Mouse (Mus musculus): ENCODE data around the gene Smyd5.

The Smyd5 gene

GRCm38 (mm10) chr6:85431842-85432431 lies at the start of gene Smyd5:
Smyd5 (plus strand) TSS chr6:85431989.
- peak; percentile 94 for DNase-seq

DNA sequence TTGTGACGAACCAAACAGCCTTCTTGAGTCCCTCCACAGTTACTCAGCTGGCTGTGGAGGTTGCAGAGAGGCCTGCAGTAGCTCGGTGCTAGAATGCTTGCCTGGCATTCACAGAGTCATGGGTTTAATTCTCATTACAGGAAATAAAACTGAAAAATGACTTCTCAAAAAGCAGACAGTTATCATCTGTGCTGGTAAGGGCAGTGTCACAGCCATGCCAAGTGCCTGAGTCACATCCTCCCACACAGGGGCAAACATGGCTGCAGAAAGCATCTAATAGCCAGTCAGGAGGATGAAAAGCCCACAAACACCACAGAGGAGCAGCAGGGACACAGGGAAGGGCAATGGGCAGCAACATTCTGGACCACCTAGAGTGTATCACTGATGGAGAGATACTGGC lies 49.0 kb upstream of the Smyd5 start:
- no peak for DNase-seq

DNA sequence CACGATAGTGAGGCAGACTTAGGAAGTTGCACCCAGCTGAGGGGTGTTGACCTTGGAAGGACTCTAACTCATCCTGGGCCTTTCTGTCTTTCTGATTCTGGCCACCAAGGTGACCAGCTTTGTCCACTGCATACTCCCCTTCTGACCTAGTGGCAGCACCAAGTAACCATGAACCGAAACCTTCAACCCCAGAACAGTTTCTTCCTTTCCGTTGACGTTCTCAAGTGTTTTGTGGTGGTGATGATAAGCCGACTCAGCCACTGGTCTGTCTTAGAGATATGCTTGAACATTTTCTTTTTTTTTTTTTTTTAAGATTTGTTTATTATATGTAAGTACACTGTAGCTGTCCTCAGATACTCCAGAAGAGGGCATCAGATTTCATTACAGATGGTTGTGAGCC lies 43.2 kb upstream of the Smyd5 start:
- no peak for DNase-seq

DNA sequence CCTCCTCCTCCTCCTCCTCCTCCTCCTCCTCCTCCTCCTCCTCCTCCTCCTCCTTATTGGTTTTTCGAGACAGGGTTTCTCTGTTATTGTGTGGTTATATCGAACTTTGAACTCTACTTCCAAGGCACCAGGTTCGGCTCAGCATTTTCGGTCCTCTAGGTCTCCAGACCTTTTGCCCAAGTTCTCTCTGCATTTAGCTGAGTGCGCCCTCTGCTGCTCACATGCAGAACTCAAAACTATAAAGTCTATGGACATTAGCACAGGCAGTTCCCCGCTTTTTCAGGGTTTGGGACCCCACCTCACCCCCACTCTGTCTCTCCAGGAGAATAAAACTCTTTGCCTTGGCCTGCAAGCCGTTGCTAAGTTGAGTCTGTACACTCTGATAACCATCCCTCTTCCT lies 40.0 kb upstream of the Smyd5 start:
- peak; percentile 83 for DNase-seq

- no peak for DNase-seq
Measured at GRCm38 (mm10) chr6:85395360-85395759, 36.4 kb upstream of the Smyd5 start.

DNA sequence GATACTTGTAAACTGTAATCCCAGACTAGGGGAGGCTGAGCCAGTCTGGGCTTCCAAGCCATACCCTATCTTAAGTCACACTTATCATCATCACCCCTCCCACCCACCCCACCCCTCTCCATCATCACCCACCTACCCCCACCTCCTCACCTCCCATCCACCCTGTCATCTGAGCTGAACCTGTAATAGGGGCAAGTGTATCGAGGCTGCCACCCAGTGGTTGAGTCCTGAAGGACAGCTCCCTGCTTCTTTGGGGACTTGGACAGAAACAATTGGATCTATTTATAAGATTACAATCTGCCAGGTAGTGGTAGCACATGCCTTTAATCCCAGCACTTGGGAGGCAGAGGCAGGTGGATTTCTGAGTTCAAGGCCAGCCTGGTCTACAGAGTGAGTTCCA lies 34.6 kb upstream of the Smyd5 start:
- DNase-seq: peak; percentile 66

DNA sequence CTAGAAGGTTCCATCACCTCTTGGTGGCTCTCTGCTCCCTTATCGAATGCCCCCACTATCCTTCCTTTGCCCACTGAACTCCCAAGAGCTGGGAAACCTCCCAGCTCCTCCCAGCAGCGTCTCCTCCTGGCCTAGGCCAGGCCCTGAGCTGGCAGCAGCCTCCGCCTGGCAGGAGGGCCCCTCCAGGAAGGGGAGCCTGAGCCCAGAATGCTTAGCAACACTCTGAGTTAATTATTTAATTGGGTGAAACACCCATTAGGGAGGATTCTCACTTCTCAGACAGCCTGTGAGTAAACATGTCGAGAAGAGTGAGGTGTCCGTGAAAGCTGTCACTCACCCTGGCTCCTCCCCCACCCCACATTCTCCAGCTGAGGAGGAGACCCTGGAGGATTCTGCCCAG lies 32.1 kb upstream of the Smyd5 start:
- DNase-seq: no peak

DNA sequence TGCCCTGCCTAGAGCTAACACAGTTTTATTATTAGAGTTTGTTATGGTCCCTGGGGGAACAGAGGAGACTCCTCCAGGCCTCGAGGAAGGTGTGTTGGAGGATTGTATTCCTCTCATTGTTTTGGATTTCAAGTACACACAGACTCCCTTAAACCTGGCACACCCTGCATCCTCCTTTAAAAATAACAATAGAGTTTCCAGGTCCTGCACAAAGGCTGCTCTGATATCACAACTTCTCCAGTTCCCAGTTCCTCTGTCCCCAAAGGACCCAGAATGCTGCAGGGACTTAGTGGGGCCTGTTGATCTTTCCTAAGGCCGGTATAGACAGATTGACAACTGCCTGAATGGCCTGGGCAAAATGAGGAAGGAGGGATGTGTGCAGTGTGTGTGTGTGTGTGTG lies 29.2 kb upstream of the Smyd5 start:
- no peak for DNase-seq

GRCm38 (mm10) chr6:85403039-85403438 lies 28.8 kb upstream of the Smyd5 start:
- no peak for DNase-seq

- peak; percentile 28 for DNase-seq
Measured at GRCm38 (mm10) chr6:85409003-85409402, 22.8 kb upstream of the Smyd5 start.

DNA sequence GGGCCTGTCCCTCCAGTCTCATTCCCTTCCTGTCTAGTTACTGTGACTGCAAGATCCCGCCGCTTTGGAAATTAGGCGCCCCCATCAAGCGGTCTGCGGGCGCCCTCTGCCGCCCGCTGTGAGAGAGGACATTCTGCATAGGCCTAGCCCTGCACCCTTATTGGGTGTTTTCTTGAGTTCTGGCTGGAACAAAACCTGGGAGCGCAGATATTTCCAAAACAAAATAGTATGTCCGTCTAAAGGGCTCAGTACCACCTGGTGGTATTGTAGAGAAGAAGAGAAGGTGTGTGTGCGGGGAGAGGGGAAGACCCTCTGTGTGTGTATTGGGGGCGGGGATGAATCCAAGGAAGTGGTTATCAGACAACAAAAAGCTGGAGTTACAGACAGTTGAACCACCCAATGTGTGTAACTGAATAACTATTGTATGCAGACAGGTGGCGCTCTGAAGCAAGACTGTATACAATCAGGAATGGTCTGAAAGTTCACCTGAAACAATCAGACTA lies 21.0 kb upstream of the Smyd5 start:
- peak; percentile 63 for DNase-seq

GRCm38 (mm10) chr6:85415829-85416228 lies 16.0 kb upstream of the Smyd5 start:
- DNase-seq: no peak

DNA sequence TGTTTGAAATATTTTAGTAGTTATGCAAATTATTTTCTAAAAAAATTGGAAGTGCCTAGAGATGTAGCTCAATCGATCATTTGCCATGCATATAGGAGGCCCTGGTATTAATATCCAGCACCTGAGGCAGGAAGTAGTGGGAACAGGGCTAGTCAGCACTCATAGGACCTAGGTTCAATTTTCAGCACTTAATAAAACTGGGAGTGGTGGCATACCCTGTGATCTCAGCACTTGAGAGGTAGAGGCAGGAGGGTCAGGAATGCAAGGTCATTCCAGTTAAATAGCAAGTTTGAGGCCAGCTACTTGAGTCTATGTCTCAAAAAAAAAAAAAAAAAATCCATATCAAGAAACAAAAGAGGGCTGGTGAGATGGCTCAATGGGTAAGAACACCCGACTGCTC lies 12.6 kb upstream of the Smyd5 start:
- DNase-seq: no peak

GRCm38 (mm10) chr6:85423836-85424379 lies 7.9 kb upstream of the Smyd5 start, which contains the start of gene Noto:
Noto (plus strand) TSS chr6:85423886.
- no peak for DNase-seq

DNA sequence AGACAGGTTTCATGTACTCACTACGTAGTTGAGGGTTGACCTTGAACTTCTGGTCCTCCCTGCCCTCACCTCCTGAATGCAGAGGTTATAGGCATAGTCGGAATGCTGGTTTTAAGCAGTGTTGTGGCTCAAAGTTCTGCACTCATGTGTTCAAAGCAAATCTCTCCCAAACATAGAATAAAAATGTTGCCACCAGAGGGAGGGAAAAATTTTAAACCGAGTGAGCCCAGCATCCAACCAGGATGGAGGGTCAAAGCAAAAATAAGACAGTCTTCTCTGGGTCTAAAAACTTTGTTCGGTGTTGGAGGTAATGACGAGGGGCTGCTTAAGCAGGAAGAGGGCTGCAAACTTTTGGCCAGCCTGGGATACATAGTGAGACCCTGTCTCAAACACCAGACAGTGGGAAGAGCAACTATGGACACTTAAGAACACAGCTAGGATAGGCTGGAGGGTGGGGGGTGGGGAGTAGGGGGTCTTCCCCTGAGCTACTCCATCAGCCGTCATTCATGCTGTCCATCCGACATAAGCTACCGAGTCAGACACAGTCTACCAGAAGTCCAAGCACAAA lies 431 bp upstream of the Smyd5 start:
- no peak for DNase-seq

DNA sequence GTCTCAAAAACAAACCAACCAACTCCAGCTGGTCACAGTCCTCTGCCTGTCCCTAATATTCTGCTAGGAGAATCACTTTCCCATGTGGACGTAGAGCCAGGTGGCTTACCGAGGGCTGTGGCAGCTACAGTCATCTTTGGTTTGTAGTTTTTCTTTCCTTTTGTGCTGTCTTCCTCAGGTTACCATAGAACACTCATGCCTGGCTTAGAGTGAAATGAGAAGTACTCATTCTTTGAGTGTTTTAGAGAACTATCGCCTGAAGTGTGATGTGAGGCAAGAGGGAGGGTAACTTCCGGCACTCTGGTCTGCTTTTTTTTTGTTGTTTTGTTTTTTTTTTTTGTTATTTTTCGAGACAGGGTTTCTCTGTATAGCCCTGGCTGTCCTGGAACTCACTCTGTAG lies 2.1 kb downstream of the Smyd5 start:
- no peak for DNase-seq

GRCm38 (mm10) chr6:85436204-85436603 lies 4.4 kb downstream of the Smyd5 start:
- DNase-seq: no peak

- no peak for DNase-seq
Measured at GRCm38 (mm10) chr6:85436631-85437030, 4.8 kb downstream of the Smyd5 start.

- no peak for DNase-seq
Measured at GRCm38 (mm10) chr6:85441142-85441541, 9.4 kb downstream of the Smyd5 start.

DNA sequence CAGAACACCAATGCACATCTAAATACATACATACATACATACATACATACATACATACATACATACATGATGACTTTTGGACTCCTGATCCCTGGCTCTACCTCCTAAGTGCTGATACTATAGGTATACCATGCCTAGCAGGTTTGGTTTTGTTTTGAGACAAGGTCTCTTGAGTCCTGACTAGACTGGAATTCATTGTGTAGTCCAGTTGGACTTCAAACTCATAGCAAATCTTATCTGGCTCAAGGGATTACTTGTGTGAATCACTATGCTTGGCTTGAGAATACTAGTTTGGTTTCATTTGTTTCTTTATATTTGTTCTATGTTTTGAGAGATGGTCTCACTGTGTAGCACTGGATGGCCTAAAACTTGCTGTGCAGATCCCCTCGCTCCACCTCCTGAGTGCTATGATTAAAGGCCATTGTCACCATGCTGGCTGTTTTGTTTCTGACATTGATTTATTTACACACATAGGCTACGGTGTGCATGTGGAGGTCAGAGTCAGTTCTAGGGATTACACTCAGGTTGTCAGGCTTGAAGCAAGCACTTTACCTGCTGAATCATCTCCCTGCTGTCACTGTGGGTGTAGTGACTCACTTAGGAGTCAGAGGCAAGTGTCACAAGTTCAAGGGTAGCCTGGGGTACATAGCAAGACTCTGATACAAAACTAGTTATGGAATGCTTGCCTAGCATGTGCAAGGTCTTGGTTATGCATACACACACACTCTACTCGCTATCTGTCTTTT lies 11.9 kb downstream of the Smyd5 start:
- no peak for DNase-seq

DNA sequence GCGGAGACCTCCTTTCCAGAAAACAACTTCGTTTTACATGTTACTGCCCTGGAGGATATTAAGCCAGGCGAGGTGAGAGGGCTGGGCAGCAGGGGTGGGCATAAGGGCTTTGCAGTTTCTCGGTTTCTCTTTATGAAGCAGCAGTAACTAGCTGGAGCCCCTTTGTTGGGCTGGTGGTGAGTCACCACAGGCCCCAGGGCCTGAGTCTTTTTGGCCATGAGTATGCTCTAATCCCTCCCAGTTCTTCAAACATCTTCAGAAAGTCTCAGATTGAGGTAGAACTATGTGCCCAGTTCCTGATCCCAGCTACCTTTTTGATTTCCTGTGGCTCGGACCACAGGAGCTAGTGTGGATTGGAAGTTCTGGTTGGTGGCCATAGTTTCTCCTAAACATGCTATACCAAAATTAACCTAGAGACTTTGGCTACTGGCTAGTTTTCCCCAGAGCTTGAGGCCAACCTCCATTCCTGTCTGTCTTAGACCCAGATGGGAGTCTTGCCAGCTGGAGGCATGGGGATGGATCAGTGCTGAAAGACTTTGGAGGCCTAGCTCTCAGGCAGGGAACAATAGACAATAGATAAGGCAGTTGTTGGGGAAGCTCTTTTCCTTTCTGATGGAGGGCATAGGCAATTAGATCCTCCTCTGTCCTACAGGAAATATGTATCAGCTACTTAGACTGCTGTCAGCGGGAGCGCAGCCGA lies 12.6 kb downstream of the Smyd5 start:
- no peak for DNase-seq

GRCm38 (mm10) chr6:85445286-85445685 lies 13.5 kb downstream of the Smyd5 start:
- no peak for DNase-seq

GRCm38 (mm10) chr6:85447351-85447750 lies 15.6 kb downstream of the Smyd5 start:
- DNase-seq: no peak

Measured in thymus, postnatal 4 days (tissue).